Mouse (Mus musculus): ENCODE data around the gene Tacc2. TPM values are rescaled to one million over a fixed set of nuclear protein-coding genes. Genes with fewer than 3 reads are reported as not detected.
A peak's percentile ranks its signal among the peaks of the same experiment; 100 is the strongest.

Gene Tacc2
- polyA plus RNA-seq, 1 experiment from 2014 or later: 44.8 TPM

DNA sequence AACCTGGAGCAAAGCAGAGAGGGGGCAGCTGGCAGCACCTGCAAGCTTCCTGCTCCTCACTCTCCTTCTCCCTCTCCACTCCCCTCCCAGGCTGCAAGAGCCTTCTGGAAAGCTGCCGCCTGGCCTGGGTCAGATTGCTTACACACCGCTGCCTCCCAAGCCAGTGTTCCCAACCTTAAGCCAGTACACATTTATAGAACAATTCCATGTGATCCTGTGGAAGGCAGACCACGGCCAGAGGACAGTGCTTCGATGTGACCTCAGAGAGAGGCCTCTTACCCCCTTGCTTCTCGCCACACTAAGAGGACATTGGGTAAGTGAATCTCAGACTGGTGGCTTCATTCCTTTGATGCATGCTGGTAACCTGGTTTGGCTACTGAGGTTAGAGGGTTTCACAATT lies 24.5 kb upstream of the Tacc2 start:
- no peaks in the 10 kb centered on the region for H3K9me3 ChIP-seq
- no peak for DNase-seq (ENCODE audit: low spot score)
- no peak overlapping the region for H3K4me3 ChIP-seq
- H3K36me3 ChIP-seq: no peaks in the 10 kb centered on the region
- no peaks in the 10 kb centered on the region for H3K27me3 ChIP-seq (ENCODE audit: insufficient read depth, poor library complexity, severe bottlenecking)
- peaks cover 6% of the 10 kb centered on the region for H3K4me1 ChIP-seq
- 59% methylated on average over 5 of the region's 5 CpGs for WGBS
- H3K27ac ChIP-seq: no peak overlapping the region

DNA sequence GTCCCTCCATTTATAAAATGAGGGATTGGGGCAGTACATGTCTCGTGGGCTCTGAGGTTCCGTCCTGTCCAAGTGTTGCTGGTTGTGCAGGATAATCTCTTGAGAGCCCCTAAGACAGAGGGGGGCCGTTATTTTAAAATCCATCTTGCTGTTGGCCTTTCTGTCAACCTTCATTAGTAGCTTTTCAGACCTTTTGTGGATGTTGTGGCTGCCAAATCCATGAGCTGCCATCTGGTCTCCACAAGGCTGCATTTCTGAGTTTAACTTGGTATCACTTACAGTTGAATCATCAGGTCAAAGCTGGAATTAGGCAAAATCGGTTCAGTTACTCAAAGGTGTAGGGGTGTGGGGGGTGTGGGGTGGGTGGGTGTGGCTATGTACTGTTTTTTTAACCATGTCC lies 23.9 kb upstream of the Tacc2 start:
- DNase-seq (ENCODE audit: low spot score): no peak
- Histone ChIP-seq H3K4me3 (no peak overlapping the region), H3K27me3 (ENCODE audit: insufficient read depth, poor library complexity, severe bottlenecking) (no peaks in the 10 kb centered on the region), H3K9me3 (no peaks in the 10 kb centered on the region), H3K36me3 (no peaks in the 10 kb centered on the region), H3K4me1 (peaks cover 6% of the 10 kb centered on the region), H3K27ac (no peak overlapping the region)
- WGBS: 79% methylated on average over 4 of the region's 4 CpGs

DNA sequence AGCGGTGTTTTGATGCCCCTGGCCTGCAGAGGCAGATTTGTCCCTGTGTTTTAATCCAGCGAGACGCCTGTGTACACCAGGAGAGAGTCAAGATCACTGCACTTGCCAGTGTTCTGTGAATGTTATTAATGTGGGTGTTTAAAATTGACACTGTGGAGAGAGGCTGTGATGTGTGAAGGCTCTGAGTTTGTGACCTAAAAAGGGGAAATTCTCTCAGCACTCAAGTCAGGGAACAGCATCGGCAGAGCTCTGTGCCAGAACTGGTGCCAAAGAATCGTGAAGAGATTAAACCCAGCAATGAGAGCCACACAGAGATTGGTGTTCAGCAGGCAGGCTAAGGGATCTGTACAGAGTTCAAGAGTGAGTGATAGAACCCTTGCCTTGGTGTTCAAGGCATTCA lies 21.6 kb upstream of the Tacc2 start:
- Histone ChIP-seq H3K27ac (no peak overlapping the region), H3K9me3 (no peaks in the 10 kb centered on the region), H3K4me1 (peaks cover 6% of the 10 kb centered on the region), H3K27me3 (ENCODE audit: insufficient read depth, poor library complexity, severe bottlenecking) (no peaks in the 10 kb centered on the region), H3K4me3 (no peak overlapping the region), H3K36me3 (no peaks in the 10 kb centered on the region)
- no peak for DNase-seq (ENCODE audit: low spot score)
- WGBS: 76% methylated on average over 5 of the region's 5 CpGs

- WGBS: 66% methylated on average over 4 of the region's 4 CpGs
- H3K36me3 ChIP-seq: no peaks in the 10 kb centered on the region
- no peak for DNase-seq (ENCODE audit: low spot score)
- no peak overlapping the region for H3K27ac ChIP-seq
- H3K9me3 ChIP-seq: no peaks in the 10 kb centered on the region
- H3K4me1 ChIP-seq: no peaks in the 10 kb centered on the region
- no peak overlapping the region for H3K4me3 ChIP-seq
- no peaks in the 10 kb centered on the region for H3K27me3 ChIP-seq (ENCODE audit: insufficient read depth, poor library complexity, severe bottlenecking)
These were observed 18.6 kb upstream of the Tacc2 start for GRCm38 (mm10) chr7:130558592-130558991.

DNA sequence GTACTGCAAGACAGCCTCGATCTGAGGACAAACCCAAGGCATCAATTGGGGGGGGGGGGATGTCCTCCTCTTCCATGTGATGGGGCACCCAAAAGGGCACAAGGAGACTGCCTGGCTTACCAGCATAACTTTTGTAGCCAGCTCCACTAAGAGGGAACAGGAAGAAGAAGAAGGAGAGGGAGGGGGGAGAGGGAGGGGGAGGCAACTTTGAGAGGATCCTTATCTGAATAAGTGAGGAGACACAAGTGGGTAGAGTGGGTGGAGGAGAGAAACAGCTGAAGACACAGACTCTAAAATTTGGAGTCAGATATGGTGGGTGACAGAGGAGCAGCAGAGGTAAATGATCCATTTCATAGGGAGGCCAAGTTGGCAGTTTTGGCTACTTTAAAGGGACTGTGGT lies 16.3 kb upstream of the Tacc2 start:
- H3K27ac ChIP-seq: no peak overlapping the region
- no peaks in the 10 kb centered on the region for H3K27me3 ChIP-seq (ENCODE audit: insufficient read depth, poor library complexity, severe bottlenecking)
- no peak overlapping the region for H3K4me3 ChIP-seq
- H3K36me3 ChIP-seq: no peaks in the 10 kb centered on the region
- H3K4me1 ChIP-seq: 0 out of 2 replicates have a peak, but pooled peaks cover 2% of the 10 kb centered on the region
- H3K9me3 ChIP-seq: no peaks in the 10 kb centered on the region
- WGBS: 62% methylated on average over 1 of the region's 1 CpGs
- no peak for DNase-seq (ENCODE audit: low spot score)

DNA sequence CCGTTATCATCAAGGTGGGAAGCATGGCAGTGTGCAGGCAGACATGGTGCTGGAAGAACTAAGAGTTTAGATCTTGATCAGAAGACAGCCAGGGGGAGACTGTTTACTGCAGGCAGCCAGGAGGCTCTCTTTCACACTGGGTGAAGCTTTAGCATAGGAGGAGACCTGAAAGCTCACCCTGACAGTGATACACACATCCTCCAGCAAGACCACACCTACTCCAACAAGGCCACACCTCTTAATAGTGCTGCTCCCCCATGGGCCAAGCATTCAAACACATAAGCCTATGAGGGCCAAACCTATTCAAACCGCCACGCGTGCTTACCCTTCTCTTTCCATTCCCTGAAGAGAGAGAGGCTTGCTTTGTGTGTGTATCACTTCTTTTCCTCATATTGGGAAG lies 14.0 kb upstream of the Tacc2 start:
- Histone ChIP-seq H3K27me3 (ENCODE audit: insufficient read depth, poor library complexity, severe bottlenecking) (no peaks in the 10 kb centered on the region), H3K4me1 (0 out of 2 replicates have a peak, but pooled peaks cover 2% of the 10 kb centered on the region), H3K9me3 (no peaks in the 10 kb centered on the region), H3K36me3 (no peaks in the 10 kb centered on the region), H3K27ac (no peak overlapping the region), H3K4me3 (no peak overlapping the region)
- no peak for DNase-seq (ENCODE audit: low spot score)
- 92% methylated on average over 4 of the region's 4 CpGs for WGBS

GRCm38 (mm10) chr7:130563880-130564279 lies 13.4 kb upstream of the Tacc2 start:
- Histone ChIP-seq H3K4me1 (peaks cover 5% of the 10 kb centered on the region), H3K27me3 (ENCODE audit: insufficient read depth, poor library complexity, severe bottlenecking) (no peaks in the 10 kb centered on the region), H3K9me3 (no peaks in the 10 kb centered on the region), H3K36me3 (no peaks in the 10 kb centered on the region), H3K4me3 (no peak overlapping the region), H3K27ac (no peak overlapping the region)
- DNase-seq (ENCODE audit: low spot score): no peak
- WGBS: 35% methylated on average over 4 of the region's 4 CpGs

GRCm38 (mm10) chr7:130564596-130564995 lies 12.6 kb upstream of the Tacc2 start:
- Histone ChIP-seq H3K9me3 (no peaks in the 10 kb centered on the region), H3K27me3 (ENCODE audit: insufficient read depth, poor library complexity, severe bottlenecking) (no peaks in the 10 kb centered on the region), H3K4me1 (peaks cover 11% of the 10 kb centered on the region), H3K4me3 (no peak overlapping the region), H3K27ac (no peak overlapping the region), H3K36me3 (no peaks in the 10 kb centered on the region)
- 54% methylated on average over 3 of the region's 3 CpGs for WGBS
- DNase-seq (ENCODE audit: low spot score): no peak

- DNase-seq (ENCODE audit: low spot score): no peak
- 43% methylated on average over 9 of the region's 9 CpGs for WGBS
- H3K4me1 ChIP-seq: peaks cover 11% of the 10 kb centered on the region
- peak overlapping the region; percentile 56; the same call in 1 of the 2 replicates for H3K27ac ChIP-seq
- no peak overlapping the region for H3K4me3 ChIP-seq
- no peaks in the 10 kb centered on the region for H3K27me3 ChIP-seq (ENCODE audit: insufficient read depth, poor library complexity, severe bottlenecking)
- no peaks in the 10 kb centered on the region for H3K9me3 ChIP-seq
- H3K36me3 ChIP-seq: no peaks in the 10 kb centered on the region
These were observed 8.3 kb upstream of the Tacc2 start for GRCm38 (mm10) chr7:130568783-130569436.

- no peaks in the 10 kb centered on the region for H3K9me3 ChIP-seq
- H3K27ac ChIP-seq: no peak overlapping the region
- WGBS: 88% methylated on average over 7 of the region's 7 CpGs
- DNase-seq (ENCODE audit: low spot score): no peak
- no peaks in the 10 kb centered on the region for H3K36me3 ChIP-seq
- no peak overlapping the region for H3K4me3 ChIP-seq
- H3K27me3 ChIP-seq (ENCODE audit: insufficient read depth, poor library complexity, severe bottlenecking): no peaks in the 10 kb centered on the region
- H3K4me1 ChIP-seq: peaks cover 16% of the 10 kb centered on the region
These were observed 6.8 kb upstream of the Tacc2 start for GRCm38 (mm10) chr7:130570472-130570871.

GRCm38 (mm10) chr7:130572821-130573220 lies 4.4 kb upstream of the Tacc2 start, which contains the start of gene Nsmce4a:
Gene Nsmce4a, minus strand, starts transcription at chr7:130573118.
- no peaks in the 10 kb centered on the region for H3K9me3 ChIP-seq
- H3K36me3 ChIP-seq: no peaks in the 10 kb centered on the region
- no peak within 1 kb of the TSS for H3K27ac ChIP-seq
- no peak within 1 kb of the TSS for H3K4me3 ChIP-seq
- peaks cover 24% of the 10 kb centered on the region for H3K4me1 ChIP-seq
- 56% methylated on average over 11 of the region's 11 CpGs for WGBS
- no peaks in the 10 kb centered on the region for H3K27me3 ChIP-seq (ENCODE audit: insufficient read depth, poor library complexity, severe bottlenecking)
- DNase-seq (ENCODE audit: low spot score): no peak

DNA sequence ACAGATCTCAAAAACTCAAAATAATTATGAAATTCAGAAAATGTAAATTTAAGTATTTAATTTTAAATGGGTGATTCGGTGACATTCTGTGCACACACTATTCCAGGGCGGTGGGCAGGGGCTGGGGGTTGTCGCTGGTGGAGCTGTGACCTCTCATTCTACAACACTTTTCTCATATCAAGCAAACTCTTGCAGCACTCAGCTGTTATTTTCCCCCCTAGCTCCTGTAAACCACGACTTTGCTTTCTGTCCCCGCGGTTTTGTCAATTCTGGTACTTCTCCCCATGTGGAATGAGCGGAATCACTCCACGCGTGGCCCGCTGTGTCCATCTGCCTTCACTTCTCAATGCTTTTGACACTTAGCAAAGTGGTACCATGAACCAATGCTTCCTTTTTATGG lies 3.5 kb upstream of the Tacc2 start:
- Histone ChIP-seq H3K27ac (no peak overlapping the region), H3K9me3 (no peaks in the 10 kb centered on the region), H3K36me3 (no peaks in the 10 kb centered on the region), H3K27me3 (ENCODE audit: insufficient read depth, poor library complexity, severe bottlenecking) (no peaks in the 10 kb centered on the region), H3K4me1 (peaks cover 22% of the 10 kb centered on the region), H3K4me3 (no peak overlapping the region)
- DNase-seq (ENCODE audit: low spot score): no peak
- WGBS: 89% methylated on average over 10 of the region's 10 CpGs

DNA sequence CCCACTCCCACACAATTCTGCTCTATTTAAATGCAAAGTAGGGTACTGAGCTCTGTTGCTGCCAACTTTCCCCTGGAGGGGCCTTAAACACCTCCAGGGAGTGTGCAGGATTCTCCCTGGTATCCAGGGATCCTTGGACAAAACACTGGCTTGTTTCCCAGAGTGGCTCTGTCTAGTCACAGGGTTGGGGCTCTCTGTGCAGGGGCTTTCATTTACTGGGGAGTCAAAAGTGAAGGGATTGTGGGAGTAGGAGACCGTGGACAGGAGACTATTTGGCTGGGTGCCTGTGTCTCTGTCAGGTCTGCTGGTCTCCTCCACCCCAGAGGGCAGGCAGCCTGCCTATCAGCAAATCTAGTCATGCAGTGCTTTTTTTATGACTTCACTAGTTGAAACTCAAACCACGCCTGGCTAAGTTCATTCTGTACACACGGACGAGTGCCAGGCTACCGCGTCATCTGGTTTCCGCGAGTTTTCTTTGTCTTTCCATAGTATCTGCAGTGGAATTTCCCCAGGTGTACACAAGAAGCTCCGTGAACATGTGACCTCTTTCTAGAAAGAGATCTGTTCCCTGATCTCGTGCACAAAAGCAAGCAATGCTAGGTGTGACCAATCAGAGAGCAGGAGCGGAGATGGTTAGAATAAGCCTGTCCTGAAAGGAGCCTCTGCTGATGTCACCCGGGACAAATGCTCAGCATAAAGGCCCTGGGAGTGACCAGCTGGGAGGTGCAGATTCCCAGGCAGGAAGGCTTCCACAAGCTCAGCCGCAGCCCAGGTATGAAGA lies 2.8 kb upstream of the Tacc2 start:
- Histone ChIP-seq H3K36me3 (no peaks in the 10 kb centered on the region), H3K27ac (no peak overlapping the region), H3K9me3 (no peaks in the 10 kb centered on the region), H3K4me1 (peaks cover 15% of the 10 kb centered on the region), H3K27me3 (ENCODE audit: insufficient read depth, poor library complexity, severe bottlenecking) (no peaks in the 10 kb centered on the region), H3K4me3 (no peak overlapping the region)
- 65% methylated on average over 13 of the region's 13 CpGs for WGBS
- no peak for DNase-seq (ENCODE audit: low spot score)

Measured in heart, embryonic 10.5 days (tissue).